Mouse (Mus musculus) adrenal gland, postnatal 10 days (tissue): ENCODE results near the gene Usf1. TPM values are rescaled to one million over a fixed set of nuclear protein-coding genes. Genes with fewer than 3 reads are reported as not detected.

ENCODE experiments used
- DNase-seq: peaks from one replicate; pipeline ENCODE4 v3.0.0; 2021; ENCODE audit warnings: mixed read lengths
- long read RNA-seq, 2 experiments: library from polyadenylated mRNA; stranded (forward); transcript quantifications; one replicate each; pipeline ENCODE4 v2.0.0; 2021
- total RNA-seq, 2 experiments: library from RNA; stranded (reverse); gene quantifications; 2 replicates each; pipeline ENCODE4 v1.2.3; 2021

Gene Usf1
- 10 to 100 TPM; 53.5 to 67.7 TPM for total RNA-seq
- long read RNA-seq, experiment 1, transcript Usf1-201 (10 exons, 1,115 nt), result minor isoform, 9 of 44 reads
- long read RNA-seq, experiment 1, transcript Usf1-208 (10 exons, 2,167 nt), result major isoform, 21 of 44 reads
- long read RNA-seq, experiment 1, partial matches to known transcripts, result 6 of 44 reads
- long read RNA-seq, experiment 1, other reads (novel, unspliced or antisense), result 7 of 44 reads
- long read RNA-seq, experiment 2, transcript Usf1-208 (10 exons, 2,167 nt), result major isoform, 7 of 15 reads
- long read RNA-seq, experiment 2, partial matches to known transcripts, result 0 of 15 reads
- long read RNA-seq, experiment 2, other reads (novel, unspliced or antisense), result 5 of 15 reads

DNA sequence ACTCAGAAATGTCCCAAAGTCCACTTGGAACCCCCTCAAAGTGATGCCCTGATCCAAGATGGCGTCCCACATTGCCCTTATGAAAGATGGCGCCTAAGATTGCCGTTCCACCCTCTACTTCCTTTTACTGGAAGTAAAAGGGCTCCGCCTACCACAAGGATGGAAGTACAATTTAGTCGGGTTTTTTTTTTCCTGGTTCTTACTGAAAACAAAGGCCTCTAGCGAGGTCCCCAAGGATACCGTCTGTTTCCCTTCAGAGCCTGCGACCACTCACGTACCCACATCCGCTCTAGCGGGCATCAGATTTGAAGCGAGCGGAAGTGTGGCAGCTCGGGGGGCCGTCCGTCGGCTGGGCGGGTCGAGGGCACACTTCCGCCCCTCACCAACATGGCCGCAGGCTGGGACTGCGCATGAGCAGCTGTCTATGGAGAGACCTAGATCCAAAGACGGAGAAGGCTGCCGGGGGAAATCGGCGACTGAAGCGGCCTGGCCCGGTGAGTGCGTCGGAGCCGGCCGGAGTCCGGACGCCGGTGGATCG lies at the start of gene Usf1:
Gene Usf1 (plus strand): TSS at position 367 of the 538 bp plus-strand sequence.
- DNase-seq, result peak; percentile 96

GRCm38 (mm10) chr1:171365934-171366333 lies 45.2 kb upstream of the Usf1 start:
- DNase-seq, result no peak

DNA sequence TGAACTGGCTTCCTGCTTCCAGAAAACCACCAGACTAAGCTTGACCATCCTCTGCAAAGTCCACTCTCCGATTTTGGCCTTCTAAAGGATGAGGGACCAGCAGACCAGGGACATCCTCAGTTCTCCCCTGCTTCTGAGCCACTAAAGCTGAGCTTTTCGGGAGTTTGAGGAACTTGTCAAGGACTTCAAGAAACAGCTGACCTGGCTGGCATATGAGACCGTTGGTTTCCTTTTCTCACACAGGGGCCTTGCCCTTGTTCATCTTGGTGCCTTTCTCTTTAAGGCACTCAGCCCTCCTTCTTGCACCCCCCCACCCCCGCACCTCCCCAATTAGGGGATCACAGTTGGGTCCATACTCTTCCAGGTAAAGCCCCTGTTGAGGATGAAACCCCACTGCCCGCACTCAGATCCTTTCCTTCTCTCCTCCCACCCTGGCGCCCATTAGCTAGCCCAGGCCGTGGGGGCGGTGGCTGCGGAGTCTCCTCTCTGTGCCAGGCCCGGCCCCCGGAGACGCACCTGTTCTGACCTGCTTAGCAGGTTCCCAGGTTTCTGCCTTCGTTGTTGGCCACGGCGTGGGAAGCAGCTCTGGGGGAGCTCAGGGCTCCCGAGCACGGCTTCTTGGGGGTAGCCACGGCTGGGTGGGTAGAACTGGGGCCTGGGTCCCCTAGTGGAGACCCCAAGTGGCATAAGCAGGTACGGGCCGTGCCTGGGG lies 41.1 kb upstream of the Usf1 start, which contains the start of gene Nectin4:
Gene Nectin4 (plus strand): TSS at position 255 of the 712 bp plus-strand sequence.
- DNase-seq, result no peak

DNA sequence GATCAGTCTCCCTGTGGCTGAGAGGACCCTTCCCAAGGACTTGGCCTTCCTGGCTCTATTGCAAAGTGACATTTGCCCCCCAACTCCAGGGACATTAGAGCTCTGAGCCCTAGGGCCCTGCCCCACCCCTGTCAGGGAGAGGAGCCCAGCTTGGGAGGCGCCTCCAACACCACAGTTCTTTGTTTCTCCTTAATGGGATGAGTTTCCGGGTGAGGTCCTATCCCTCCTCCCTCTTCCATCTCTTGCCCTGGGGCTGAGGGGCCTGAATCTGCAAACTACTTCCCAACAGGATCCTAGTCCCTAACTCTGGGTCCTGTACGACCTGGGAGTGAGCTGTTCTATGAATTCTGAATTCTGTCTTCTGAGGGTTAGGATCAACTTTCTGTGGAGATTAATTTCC lies 38.2 kb upstream of the Usf1 start:
- DNase-seq, result no peak

DNA sequence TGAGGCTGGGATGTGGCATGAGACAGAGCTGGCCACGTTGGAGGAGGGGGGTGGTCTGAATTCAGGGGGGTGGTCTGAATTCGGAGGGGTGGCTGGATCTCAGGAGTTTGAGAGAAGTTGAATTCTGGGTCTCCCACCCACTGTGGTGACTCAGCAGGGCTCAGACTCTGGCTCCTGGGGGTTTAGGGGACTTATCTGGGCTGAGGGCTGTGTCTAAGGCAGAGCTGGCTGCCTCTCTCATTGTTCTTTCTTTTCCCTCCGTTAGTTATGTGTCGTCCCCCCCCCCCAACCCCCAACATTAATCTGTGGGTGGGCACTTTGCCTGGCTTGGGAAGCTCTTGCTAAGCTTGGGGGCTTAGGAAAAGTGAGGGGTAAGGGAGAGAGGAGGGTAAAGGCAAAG lies 37.2 kb upstream of the Usf1 start:
- DNase-seq, result no peak

- DNase-seq, result no peak
Observed at GRCm38 (mm10) chr1:171375646-171376097, 35.4 kb upstream of the Usf1 start.

- no peak for DNase-seq
Observed at GRCm38 (mm10) chr1:171378298-171378697, 32.8 kb upstream of the Usf1 start.

DNA sequence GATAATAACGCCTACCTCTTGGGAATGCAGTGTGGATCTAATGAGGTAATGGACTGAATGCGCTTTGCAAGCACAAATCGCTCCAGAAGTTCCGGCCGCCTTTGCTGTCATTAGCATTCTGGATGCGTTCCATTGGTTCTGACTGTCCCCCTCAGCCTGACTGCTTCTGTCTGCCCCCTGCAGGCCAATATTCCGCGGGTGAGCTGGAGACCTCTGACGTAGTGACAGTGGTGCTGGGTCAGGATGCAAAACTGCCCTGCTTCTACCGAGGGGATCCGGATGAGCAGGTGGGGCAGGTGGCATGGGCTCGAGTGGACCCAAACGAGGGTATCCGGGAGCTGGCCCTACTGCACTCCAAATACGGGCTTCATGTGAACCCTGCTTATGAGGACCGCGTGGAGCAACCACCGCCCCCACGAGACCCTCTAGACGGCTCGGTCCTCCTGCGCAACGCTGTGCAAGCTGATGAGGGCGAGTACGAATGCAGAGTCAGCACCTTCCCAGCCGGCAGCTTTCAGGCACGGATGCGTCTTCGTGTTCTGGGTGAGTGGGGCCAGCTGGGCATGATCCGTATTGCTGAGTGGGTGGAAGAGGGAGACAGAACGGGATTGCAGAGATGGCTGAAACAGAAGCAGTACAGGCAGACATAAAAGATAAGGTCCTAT lies 31.0 kb upstream of the Usf1 start:
- DNase-seq, result peak; percentile 84

- DNase-seq, result no peak
Observed at GRCm38 (mm10) chr1:171382096-171382620, 29.0 kb upstream of the Usf1 start.

GRCm38 (mm10) chr1:171384361-171384760 lies 26.8 kb upstream of the Usf1 start:
- DNase-seq, result no peak

- no peak for DNase-seq
Observed at GRCm38 (mm10) chr1:171385171-171385570, 25.9 kb upstream of the Usf1 start.

DNA sequence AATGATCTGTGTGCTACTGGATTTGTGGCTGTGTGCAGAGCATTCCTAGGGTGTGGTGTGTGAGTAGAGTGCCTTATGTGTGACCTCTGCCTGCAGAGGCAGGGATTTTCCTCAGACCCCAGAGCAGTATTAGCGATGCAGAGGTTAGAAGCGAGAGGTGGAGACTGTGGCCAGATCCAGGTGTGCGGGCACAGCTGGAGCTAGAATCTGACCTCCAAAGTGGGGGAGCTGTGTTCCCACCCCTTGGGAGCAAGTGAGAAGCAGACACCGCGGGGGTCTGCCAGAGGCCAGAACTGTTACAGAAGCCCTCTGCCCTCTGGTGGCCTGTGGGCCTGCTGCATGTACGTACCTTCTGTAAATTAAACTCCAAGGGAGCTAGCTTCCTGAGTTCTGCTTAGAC lies 24.0 kb upstream of the Usf1 start:
- no peak for DNase-seq

- no peak for DNase-seq
Observed at GRCm38 (mm10) chr1:171388376-171389102, 22.6 kb upstream of the Usf1 start, which contains the start of gene Arhgap30. Arhgap30 (plus strand) TSS chr1:171388954.

GRCm38 (mm10) chr1:171390101-171390500 lies 21.0 kb upstream of the Usf1 start:
- no peak for DNase-seq

GRCm38 (mm10) chr1:171401821-171402220 lies 9.3 kb upstream of the Usf1 start:
- no peak for DNase-seq

DNA sequence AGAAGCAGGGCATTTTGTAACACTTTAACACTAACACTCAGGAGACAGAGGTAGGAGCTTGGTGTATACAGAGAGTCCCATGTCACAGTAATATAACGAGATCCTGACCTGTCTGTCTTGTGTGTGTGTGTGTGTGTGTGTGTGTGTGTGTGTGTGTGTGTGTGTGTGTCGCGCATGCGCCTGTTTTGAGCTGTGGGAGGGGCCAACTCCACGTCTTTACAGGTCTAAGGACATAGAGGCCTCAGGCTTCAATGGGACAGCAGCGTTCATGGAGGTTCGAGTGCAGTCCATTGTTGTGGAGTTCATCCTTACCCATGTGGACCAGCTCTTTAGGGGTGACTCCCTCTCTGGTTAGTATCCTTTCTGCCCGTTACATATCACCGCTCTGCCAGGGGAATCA lies 8.1 kb upstream of the Usf1 start:
- DNase-seq, result no peak

DNA sequence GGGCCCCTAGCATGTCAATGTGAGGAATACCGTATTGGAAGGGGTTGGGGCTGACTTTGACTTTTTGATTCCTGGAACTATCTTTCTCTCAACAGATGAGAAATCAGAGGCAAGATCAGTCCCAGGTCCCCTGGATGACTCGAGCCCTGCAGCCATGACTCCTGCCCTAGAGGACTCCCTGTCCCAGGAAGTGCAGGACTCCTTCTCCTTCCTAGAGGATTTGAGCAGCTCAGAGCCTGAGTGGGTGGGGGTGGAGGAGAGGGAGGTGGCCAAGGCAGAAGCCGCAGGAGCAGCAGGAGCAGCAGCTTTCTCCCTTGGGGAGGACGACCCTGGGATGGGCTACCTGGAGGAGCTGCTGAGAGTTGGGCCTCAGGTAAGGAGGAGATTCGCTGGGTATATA lies 3.9 kb upstream of the Usf1 start:
- no peak for DNase-seq

- no peak for DNase-seq
Observed at GRCm38 (mm10) chr1:171410231-171410630, 882 bp upstream of the Usf1 start.

GRCm38 (mm10) chr1:171411492-171411941 lies 404 bp downstream of the Usf1 start:
- DNase-seq, result no peak

GRCm38 (mm10) chr1:171412001-171412441 lies 908 bp downstream of the Usf1 start:
- DNase-seq, result peak; percentile 48

DNA sequence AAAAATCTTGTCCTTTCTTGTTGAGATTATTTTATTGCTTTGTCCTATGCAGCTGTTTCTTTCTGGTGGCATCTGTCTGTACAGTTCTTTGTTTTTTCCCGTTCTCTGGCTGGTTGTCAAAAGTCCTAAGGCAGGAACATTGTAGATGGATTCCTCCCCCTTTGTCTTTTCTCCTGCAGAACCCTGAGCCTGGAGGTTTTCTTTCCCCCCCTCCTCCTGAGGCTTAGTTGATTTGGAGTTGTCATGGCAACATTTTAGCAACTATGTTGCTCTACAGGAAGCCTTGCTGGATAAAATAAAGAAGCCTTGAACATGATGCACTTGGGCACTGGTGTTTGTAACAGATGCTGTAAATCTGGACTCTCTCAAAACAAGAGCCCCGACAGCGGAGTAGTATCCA lies 1.3 kb downstream of the Usf1 start:
- DNase-seq, result peak; percentile 24
